Mouse (Mus musculus) thymus, postnatal 36 days (tissue): Measurements from ENCODE around the gene Bicd1.

Experiments
- DNase-seq, 2 experiments: peaks; one replicate each; pipeline ENCODE4 v3.0.0; 2022; ENCODE audit warnings: mixed read lengths in 2 of 2

The Bicd1 gene

GRCm38 (mm10) chr6:149574288-149574687, 165.6 kb downstream of the Bicd1 start:
- DNase-seq, result no peak

DNA sequence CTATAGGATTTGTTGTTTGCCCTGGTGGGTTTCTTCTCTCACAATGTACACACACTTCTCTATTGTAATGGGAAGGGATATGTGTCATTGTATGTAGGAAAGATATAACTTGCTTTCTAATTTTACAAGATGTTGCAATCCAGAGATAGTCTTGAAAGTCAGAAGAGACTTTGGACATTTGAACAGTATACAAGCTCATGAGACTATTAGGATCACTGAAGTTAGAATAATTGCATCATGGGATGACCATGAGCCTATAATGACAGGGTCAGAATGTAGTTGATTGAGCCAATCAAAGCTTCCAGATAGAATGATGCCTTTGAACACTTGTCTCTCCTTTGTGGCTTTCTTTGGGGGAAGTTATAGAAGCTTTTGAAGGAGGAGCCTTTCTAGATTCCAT, 171.4 kb downstream of the Bicd1 start:
- no peak for DNase-seq

DNA sequence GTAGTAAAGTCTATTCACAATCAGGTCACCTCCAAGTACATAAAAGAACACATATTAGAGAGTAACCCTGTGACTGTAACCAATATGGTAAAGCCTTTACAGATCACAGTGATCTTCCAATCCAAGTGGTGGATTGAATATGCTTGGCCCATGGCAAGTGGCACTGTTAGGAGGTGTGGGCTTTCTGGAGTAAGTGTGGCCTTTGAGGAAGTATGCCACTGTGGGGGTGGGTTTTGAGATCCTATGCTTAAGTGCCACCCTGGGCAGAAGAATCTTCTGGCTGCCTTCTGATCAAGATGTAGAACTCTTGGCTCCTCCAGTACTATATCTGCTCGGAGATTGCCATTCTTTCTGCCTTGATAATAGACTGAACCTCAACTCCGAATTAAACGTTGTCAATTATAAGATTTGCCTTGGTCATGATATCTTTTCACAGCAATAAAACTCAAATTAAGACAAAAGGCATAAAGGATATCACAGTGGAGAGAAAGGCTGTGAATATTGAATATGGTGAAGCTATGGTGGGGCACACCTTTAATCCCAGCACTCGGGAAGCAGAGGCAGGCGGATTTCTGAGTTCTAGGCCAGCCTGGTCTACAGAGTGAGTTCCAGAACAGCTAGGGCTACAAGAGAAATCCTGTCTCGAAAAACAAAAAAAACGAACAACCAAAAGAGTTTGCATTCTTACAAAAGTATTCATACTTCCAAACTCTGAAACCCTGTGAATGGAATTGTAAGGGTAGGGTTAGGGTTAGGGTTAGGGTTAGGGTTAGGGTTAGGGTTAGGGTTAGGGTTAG, 177.2 kb downstream of the Bicd1 start:
- no peak for DNase-seq
